Mouse (Mus musculus) testis, adult 2 months (tissue): ENCODE measurements around the gene Gm10999. TPM values are rescaled to one million over a fixed set of nuclear protein-coding genes. Genes with fewer than 3 reads are reported as not detected.
"Not testable (repeated sequence)": the region's sequence is repeated elsewhere in the genome, so short reads cannot be mapped to it uniquely, and the experiment has no call there.

Source experiments
- H3K27ac ChIP-seq: fragments of 200-500 bp; 2 replicates; pipeline ENCODE4 v1.5.1; 2012; ENCODE audit warnings: low read depth, low read length; ENCODE audit not compliant: control insufficient read depth, insufficient read depth
- H3K27me3 ChIP-seq: fragments of 200-500 bp; 2 replicates; pipeline ENCODE4 v1.6.1; 2012; ENCODE audit warnings: mild to moderate bottlenecking, low read length, moderate library complexity; ENCODE audit not compliant: control insufficient read depth, insufficient read depth
- H3K36me3 ChIP-seq: fragments of 200-500 bp; 2 replicates; pipeline ENCODE4 v1.6.1; 2012; ENCODE audit warnings: mild to moderate bottlenecking, low read length; ENCODE audit not compliant: control insufficient read depth, insufficient read depth
- H3K4me1 ChIP-seq: fragments of 200-500 bp; 2 replicates; pipeline ENCODE4 v1.6.1; 2012; ENCODE audit warnings: low read length; ENCODE audit not compliant: control insufficient read depth, insufficient read depth
- H3K4me3 ChIP-seq: fragments of 200-500 bp; 2 replicates; pipeline ENCODE4 v1.5.1; 2012; ENCODE audit warnings: low read depth, mild to moderate bottlenecking, low read length, moderate library complexity, mixed read lengths; ENCODE audit not compliant: control insufficient read depth
- CTCF ChIP-seq: fragments of 200-500 bp; IDR thresholded peaks from 2 replicates; pipeline ENCODE4 v1.5.1; 2012; ENCODE audit warnings: low read depth, mild to moderate bottlenecking, inconsistent platforms, low read length, moderate library complexity; ENCODE audit not compliant: control insufficient read depth, insufficient read depth, insufficient replicate concordance
- POLR2A ChIP-seq: fragments of 200-500 bp; IDR thresholded peaks from 2 replicates; pipeline ENCODE4 v1.6.1; 2012; ENCODE audit warnings: low read depth, mild to moderate bottlenecking, inconsistent platforms, low read length, moderate library complexity; ENCODE audit not compliant: control insufficient read depth
- polyA plus RNA-seq: library from polyadenylated mRNA; depleted of rRNA; stranded (reverse); fragments of >200 nt; gene quantifications from 2 replicates; pipeline ENCODE4 v1.2.3, GENCODE M21; 2012; rRNA removed

Gene Gm10999
- polyA plus RNA-seq: not detected in 2 replicates

- Histone ChIP-seq H3K4me1 (no peaks in the 10 kb centered on the region), H3K27ac (no peak within 1 kb of the TSS), H3K36me3 (no peaks in the 10 kb centered on the region), H3K4me3 (no peak within 1 kb of the TSS), H3K27me3 (no peaks in the 10 kb centered on the region)
- TF ChIP-seq CTCF: no peak
Observed at GRCm38 (mm10) chr8:129131561-129131960, at the start of gene Gm10999. Gm10999 (minus strand) TSS chr8:129131661.

GRCm38 (mm10) chr8:129133475-129133874 is 2.0 kb upstream of the Gm10999 start:
- no peak overlapping the region; the same call in 1 of the 2 replicates for H3K4me3 ChIP-seq
- no peaks in the 10 kb centered on the region for H3K4me1 ChIP-seq
- TF ChIP-seq CTCF (no peak), POLR2A (no peak)
- H3K27ac ChIP-seq: no peak overlapping the region
- no peaks in the 10 kb centered on the region for H3K36me3 ChIP-seq
- no peaks in the 10 kb centered on the region for H3K27me3 ChIP-seq

GRCm38 (mm10) chr8:129115761-129116160 is 15.7 kb downstream of the Gm10999 start:
- not testable (repeated sequence) for H3K27ac ChIP-seq, H3K27me3 ChIP-seq, H3K36me3 ChIP-seq, H3K4me3 ChIP-seq, H3K4me1 ChIP-seq

Other genes starting within 250 kb of the Gm10999 start
- gene Ccdc7a, start 66.1 kb downstream of the Gm10999 start, polyA plus RNA-seq: 24.9 and 26.9 TPM in 2 replicates
- gene Ccdc7b, start 64.5 kb downstream of the Gm10999 start, polyA plus RNA-seq: 16.1 and 20.8 TPM in 2 replicates
- gene 2610044O15Rik8, start 102.7 kb upstream of the Gm10999 start, polyA plus RNA-seq: 0.61 and 2.0 TPM in 2 replicates